Mouse (Mus musculus) spleen, adult 18-20 months (tissue): ENCODE data around the gene Swi5.
"Not testable (repeated sequence)": the region's sequence is repeated elsewhere in the genome, so short reads cannot be mapped to it uniquely, and the experiment has no call there.

Experiments
- DNase-seq, 2 experiments: peaks; one replicate each; pipeline ENCODE4 v3.0.0; 2022; ENCODE audit warnings: mixed read lengths in 2 of 2

Swi5 gene

DNA sequence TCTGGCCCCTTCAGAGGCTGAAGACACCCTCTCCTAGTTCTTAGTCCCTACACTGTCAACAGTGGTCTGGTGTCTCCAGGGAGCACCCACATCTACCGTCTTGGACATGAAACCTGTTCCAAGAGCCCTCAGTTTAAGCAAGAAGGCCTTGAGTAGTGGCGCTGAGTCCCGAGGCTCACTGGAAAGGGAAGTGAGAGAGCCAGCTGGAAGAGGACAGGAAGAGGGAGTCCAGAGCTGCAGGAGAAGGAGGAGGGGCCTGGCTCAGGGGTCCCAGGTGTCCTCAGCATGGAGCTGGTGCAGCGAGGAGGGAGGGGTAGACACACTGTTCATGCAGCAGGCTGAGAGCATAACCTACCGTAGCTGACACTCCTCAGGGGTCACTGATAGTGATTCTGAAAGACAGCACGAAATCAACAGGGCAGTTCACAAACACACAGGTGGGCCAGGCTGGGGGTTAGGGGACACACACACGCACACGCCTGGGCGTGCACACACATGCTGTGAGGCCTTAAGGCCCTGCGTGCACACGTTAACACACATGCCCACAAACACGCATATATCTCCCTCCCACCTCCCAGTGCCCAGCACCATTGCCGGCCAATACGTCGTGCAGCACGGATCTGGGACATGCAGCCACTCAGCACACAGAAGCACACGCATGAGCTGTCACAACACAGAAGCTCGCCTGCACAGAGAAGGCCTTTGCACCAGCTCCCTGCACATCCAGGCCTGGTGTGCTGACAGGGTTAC is 22.4 kb upstream of the Swi5 start:
- no peak for DNase-seq

DNA sequence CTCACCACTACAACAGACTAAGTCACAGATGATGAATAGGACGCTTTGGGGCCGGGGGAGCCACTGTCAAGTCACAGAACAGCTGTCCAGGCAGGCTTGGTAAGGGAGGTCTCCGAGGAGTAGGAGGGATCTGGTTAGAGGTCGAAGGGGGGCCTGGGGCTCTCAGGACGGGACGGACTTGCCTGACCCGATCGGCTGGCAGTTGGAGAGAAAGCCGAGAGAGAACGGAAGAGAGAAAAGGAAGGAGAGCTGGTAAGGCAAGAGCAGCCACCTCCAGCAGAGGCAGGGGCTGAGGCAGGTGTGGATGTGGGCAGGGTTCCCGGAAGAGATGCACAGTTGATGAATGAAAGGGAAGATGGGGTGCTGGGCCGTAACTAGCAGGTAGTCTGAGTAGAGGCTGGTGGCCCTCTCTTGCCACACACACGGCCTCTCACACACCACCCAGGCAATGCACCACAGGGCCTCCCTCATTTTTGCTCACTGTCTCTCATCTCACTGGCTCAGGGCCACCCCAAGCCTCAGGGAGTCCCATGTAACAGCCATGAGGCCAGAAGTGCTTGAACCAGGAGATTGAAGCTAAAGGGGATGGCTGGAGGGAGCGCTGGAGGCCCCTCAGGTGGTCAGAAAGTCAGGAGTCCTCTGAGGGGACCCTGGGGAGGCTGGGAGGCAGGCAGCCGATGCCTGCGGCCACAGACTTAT is 21.1 kb upstream of the Swi5 start:
- no peak for DNase-seq

DNA sequence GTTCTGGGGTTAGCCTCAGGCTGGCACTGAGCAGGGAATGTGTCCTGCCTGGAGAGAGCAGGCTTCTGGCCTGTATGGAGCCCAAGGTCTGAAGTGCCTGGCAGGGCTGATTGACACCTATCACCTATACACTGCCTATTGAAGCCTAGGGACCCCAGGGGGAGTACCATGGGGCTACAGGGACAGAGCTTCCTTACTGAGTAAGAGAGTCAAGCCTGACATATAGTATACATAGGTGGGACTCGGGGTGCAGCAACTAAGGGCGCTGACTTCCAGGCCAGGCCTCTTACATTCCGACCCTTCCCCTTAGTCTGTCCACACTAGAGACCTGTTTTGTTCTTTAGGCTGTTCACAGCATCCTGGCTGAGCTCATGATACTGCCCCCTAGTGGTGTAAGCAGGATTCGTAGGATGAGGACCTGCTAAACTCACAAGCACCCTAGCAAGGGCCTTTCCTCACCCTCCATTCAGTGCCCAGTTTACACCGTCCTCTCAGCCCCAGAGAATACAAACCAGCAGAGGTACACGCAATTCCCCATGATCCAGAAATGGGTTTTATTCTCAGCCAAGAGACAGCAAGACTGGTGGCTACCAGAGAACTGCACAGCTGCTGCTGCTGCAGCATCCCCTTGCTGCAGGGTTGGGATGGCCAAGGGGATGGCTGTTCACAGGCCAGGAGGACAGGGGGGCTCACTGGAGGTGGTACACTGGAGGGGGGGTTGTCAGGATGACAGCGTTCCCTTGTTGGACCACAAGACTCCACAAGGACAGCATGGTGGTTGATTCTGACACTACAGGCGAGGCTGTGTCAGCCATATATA is 20.3 kb upstream of the Swi5 start:
- DNase-seq: peak in 1 of 2 experiments; percentile 46

DNA sequence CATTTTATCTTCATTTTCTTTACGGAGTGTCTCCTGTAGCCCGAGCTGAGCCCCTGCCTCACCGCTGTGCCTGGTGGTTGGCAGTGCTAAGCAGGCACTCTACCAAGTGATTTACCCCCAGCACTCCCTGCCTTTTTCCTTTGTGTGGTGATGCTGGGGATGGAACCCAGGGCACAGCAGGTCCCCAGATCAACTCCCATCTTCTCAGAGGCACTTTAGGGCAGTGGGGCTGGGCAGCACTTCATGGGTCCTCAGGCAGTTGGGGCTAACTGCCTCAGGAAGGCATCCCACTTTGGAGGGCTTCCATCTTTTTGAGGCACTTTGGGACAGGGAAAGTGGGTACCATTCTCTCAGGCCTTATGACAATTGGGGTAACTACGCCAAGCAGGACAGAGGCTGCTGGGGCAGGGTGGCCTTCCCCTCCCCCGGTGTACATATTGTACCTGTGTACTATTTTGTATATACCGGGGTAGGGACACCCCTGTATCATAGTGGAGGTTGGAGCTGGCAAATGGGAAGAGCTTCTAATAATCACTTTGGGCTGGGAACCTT is 19.4 kb upstream of the Swi5 start:
- no peak for DNase-seq

DNA sequence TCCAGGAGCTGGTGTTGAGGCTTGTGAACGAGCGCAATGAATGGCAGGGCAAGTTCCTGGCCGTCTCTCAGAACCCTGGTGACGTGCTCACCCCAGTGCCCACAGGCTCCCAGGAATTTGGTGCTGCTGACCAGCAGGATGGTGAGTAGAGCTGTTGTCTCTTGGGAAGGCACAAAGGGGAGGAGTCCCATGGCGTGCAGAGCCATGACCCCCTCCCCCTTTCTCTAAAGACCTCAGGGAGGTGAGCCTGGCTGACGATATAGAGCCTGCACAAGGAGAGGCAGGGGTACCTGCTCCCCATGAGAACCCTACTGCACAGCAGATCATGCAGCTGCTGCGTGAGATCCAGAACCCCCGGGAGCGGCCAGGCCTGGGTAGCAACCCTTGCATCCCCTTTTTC is 18.3 kb upstream of the Swi5 start:
- no peak for DNase-seq

DNA sequence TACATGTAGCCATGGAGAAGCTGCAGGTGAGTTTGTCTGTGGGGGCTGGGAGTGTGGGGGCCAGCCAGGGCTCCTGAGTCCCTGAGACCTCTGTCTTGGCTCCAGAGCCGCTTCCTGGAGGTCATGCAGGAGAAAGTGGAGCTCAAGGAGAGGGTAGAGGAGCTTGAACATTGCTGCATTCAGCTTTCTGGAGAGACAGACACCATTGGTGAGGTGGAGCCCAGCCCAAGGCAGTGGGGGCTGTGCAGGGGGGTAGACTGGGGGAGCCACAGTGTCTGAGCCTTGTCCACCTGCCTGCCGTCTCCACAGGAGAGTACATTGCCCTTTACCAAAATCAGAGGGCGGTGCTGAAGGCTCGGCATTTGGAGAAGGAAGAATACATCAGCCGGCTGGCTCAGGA is 17.8 kb upstream of the Swi5 start:
- no peak for DNase-seq

DNA sequence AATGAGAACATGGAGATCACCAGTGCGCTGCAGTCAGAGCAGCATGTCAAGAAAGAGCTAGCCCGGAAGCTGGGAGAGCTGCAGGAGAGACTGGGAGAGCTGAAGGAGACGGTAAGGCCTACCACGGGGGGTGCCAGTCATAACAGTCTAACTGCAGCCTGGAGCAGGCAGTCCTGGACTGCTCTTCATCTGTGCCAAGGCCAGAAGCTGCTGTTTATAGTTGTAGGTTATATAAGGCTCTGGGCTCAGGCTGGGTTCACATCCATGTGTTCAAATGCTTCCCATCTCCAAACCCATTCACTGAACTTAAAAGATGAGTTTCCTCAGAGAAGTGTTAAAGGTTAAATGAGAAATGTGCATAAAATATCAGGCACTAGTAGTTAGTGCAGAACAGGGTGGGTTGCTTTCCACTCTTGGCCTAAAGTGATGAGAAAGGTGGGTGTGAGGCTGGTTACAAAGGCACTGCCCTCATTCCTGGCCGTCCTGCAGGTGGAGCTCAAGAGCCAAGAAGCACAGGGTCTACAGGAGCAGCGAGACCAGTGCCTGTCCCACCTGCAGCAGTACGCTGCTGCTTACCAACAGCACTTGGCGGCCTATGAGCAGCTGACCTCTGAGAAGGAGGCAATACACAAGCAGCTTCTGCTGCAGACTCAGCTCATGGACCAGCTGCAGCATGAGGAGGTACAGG is 16.4 kb upstream of the Swi5 start:
- DNase-seq: peak in 1 of 2 experiments; percentile 50

DNA sequence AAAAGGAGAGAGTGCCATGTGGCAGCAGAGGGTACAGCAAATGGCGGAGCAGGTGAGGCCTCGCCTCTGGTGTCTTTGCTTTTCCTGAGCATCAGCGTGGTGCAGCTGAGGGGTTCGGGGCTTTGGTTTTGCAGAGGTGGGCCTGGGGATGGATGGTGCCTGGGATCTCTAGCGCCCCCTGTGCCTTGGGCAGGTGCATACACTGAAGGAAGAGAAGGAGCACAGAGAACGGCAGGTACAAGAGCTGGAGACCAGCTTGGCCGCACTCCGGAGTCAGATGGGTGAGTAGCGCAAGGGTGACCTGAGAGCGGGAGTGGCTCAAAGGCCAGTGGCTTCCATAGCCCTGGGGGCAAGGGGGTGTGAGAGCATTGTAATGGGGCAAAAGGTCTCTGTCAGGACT is 15.1 kb upstream of the Swi5 start:
- DNase-seq: no peak

DNA sequence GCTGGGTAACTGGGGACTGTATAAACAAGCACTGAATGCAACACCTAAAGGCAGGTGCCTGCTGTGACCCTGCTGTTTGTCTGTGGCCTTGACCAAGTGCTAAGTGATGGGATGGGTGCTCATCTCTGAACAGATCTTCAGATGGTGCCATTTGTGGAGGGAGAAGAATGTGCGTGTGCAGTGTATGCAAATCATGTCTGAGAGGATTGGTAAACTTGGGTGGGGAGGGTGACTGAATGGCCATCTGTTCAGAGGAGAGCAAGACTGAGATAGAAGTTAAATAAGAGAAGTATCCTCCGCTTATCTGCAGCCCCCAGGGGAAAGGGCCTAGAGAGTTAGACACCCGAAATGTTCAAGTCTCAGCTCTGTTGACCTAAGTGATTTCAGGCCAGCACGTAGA is 11.6 kb upstream of the Swi5 start:
- no peak for DNase-seq

DNA sequence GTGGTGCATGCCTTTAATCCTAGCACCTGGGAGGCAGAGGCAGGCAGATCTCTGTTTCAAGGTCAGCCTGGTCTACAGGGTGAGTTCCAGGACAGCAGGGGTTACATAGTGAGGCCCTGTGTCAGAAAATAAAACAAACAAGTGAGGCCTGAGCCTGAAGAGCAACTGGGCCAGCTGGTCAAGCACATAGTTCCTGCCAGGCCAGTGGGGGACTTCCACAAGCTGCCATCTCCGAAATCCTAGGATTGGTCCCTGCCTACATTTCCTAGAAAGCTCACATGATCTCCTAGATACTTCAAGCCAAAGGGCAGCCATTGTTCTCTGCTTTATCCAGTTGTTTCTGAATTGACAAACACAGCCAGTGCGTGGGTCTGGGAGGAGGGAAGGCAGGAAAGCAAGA is 8.0 kb upstream of the Swi5 start:
- not testable (repeated sequence) for DNase-seq

DNA sequence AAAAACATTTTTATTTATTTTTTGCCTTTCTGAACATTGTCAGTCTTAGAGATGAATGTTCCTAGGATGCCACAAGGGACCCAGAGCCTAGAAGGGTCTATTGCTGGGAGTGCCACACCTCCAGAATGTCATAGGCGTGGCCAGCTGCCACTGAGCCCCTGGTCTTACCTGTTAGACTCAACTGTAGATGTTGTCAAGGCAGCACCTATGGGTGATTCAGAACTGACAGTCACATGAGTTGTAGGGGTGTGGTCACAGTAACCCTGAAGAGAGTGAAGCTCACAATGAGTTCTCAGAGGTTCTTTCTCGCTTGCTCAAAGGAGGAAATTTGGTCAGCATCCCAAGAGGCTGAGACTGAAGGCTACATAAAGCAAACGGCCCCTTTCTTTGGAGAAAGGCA is 7.4 kb upstream of the Swi5 start:
- no peak for DNase-seq

DNA sequence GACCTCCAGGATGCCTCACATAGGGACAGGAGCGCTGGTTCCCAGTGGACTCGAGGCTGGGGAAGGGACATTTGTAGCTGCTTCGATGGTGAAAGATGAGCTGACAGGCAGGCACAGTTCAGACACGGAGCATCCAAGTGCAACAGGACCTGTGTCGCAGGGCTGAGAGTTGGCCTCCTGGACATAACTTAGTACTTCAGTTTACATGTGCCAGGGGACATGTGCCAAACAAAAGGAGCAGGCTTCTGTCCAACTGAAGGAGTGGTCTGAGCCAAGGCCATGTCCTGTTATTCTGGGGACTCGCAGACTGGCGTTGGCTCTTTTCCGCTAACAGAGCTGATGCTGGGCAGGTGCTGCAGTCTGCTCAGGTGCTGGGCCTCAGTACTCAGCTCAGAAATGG is 6.5 kb upstream of the Swi5 start:
- DNase-seq: no peak

DNA sequence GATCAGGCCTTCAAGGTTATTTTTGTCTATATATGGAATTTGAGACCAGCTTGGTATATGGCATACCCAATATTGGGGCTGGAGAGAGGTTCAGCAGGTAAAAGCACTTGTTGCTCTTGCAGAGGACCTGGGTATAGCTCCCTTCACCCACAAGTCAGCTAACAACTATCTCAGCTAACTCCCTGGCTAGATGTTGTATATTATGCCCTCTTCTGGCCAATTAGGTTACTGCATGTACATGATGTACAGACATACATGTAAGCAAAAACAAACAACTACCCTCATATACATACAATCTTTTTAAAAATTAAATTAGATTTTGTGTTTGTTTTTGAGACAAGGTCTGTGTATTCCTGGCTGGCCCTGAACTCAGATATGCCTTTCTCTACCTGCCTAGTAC is 1.7 kb upstream of the Swi5 start:
- DNase-seq: no peak

DNA sequence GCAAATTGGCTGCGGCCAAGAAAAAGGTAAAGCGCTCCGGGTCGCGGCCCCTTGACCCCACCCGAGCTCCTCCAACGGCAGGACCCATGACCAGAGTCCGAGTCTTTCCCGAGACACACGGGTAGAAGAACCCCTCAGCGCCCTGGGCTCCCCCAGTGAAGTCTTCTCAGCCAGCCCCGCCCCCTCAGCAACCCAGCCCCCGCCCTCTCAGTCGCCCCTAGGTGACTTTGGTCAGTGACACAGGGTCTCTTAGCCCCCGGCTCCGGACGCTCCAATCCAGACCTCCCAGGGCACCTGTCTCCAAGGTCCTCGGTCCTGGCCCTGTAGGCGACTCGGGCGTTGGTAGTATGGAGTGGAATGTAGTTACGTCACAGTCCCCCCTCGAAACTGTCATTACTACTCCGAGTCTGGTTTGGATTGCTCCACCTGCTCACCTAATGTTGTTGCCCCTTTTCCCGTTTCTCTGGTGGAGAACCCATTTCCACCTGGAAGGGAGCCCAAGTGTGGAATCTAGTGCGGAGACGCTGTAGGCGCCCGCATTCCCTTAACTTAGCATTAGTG is 576 bp upstream of the Swi5 start:
- no peak for DNase-seq

DNA sequence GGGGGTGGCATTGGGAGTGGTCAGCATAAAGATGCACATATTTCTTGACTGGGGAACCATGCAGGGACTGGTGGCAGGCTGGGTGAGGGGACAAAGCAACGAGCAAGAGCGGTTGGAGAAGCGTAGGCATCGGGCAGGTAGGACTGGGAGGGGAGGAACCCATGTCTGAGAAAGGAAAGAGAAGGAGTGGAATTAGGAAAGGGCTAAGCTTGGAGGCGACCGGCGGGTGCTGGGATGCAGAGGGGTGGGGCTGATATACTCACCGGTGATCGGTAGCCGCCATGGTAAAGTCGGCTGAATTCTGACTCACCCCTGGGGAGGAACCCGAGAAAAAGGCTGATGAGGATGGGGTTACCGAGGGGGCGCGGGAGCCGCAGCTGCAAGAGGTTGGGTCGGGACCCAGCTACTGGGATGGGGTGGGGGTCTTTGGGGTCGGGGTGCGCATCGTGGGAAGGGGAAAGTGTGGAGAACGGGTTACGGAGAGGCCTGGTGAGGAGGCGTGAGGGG is 488 bp downstream of the Swi5 start, which contains the start of gene Golga2:
Gene Golga2 (plus strand): TSS at position 51 of the 507 bp plus-strand sequence.
- no peak for DNase-seq

DNA sequence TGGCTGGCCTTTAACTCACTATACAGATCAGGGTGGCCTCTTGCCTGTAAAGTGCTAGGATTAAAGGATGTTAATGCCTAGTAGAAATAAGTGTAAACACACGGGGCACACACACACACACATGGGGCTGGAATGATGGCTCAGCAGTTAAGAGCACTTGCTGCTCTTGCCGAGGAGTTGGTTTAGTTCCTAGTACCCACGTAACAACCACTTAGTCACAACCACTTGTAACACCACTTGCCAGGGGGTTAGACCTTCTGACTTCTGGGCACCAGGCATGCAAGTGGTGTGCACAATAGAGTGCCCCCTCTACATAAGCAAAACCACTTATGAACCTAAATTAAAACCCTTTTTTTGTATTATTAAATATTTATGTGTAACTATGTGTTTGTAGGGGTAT is 3.9 kb downstream of the Swi5 start:
- no peak for DNase-seq

DNA sequence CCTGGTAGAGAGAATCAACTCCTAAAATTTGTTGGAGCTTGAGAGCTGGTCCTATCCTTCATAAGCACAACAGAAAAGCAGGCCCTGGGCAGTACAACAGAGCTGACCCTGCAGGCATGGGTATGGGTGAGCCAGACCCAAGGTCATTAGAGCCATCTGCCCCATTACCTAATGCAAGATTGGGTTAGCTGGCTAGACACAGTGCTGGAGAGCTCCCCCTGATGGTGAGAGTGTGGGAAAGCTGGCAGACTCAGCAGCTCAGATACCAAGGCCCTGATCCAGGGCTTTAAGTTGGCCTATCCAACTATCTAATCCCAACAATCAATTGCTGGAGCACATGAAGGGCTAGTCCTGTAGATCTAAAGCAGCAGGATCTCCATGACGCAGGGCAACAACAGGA is 5.1 kb downstream of the Swi5 start:
- peak in 1 of 2 experiments; percentile 61 for DNase-seq

DNA sequence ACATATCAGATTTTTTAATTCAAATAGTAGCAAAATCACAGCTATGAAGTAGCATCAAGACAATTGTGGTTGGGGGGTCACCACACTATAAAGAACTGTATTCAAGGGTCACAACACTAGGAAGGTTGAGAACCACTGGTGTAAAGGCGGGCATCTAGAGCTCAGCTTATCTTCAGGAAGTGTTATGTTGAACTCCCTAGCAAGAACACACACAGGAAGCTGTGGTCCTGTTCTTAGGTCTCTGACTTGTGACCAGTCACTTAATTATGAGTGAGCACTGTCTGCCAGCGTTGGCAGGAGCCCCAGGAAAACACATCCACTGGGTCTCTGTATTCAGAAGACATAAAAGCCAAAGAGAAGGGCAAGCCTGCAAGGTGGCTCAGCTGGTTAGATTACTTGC is 5.6 kb downstream of the Swi5 start:
- DNase-seq: no peak

DNA sequence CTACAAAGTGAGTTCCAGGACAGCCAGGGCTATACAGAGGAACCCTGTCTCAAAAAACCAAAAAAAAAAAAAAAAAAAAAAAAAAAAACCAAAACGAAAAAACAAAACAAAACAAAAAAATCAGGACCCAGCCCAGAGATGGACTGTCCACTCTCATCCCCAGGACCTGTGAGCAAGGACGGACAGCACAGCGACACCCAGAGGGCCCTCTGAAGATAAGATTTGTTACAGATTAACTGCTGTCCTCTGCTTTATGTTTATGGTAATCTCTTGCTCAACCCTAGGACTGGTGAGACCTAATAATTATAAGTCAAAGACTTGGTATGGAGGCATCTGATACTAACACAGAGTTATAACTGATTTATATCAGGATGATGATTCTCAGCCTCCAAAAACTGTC is 12.1 kb downstream of the Swi5 start:
- no peak for DNase-seq

DNA sequence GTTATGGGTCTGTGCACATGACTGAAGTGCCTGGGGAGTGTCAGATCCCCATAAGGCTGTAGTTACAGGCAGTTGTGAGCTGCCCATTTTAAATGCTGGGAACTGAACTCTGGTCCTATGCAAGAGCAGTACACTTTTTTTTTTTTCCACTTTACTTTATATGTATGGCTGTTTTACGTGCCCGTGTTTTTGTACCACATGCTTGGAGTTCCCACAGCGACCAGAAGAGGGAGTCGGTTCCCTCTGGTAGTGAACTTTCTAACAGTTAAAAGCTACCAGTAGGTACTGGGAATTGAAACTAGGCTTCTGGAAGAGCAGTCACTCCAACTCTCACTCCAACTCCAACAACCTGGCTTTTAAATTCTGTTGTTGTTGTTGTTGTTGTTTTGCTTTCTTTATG is 27.2 kb downstream of the Swi5 start:
- DNase-seq: peak; percentile 22 to 69

DNA sequence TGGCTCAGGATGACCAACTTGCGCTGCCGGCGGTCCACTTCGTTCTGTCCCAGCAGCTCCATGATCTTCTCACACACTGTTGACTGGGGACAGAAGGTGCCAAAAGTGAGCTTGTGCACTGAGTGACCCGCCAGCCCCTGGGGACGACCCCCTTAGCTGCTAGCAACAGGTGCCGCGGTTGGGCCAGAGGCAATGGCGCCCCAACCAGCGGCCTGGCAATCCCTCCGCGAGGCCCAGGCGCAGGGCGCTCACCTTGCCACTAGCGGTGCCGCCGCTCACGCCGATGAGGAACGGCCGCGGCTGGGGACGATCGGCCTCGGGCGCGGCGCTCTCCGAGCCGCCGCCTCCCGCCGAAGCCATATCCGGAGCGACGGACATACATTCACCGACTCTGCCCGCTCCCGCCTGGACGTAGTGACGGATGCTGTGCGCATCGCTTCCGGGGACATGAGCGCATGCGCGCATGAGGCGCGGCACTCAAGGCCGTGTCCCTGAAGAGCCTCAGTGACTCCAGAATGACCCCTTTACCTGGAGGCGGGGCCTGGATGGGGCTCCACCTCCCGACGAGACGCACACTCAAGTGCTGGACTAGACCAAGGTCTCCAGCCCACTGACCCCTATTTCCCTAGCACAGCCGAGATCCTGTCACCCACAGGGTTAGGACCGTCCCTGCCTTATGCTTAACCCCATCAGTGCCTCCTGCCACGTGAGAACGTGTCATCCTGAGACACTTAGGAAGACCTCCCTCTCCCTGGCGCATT is 28.0 kb downstream of the Swi5 start, which contains the start of gene Uck1:
Gene Uck1 (minus strand): TSS at position 503 of the 761 bp plus-strand sequence.
- peak; percentile 85 to 87 for DNase-seq
